Mouse (Mus musculus) left cerebral cortex, postnatal 25 days (tissue): ENCODE data around the gene Htra3. TPM values are rescaled to one million over a fixed set of nuclear protein-coding genes. Genes with fewer than 3 reads are reported as not detected.

Experiments used
- DNase-seq, 2 experiments: peaks; one replicate each; pipeline ENCODE4 v3.0.0; 2022; ENCODE audit warnings: low spot score in 2 of 2, mixed read lengths in 1 of 2
- intact Hi-C: fragments of 180-260 bp; cut with DNase I; formaldehyde crosslinking; loops from one replicate; pipeline ENCODE4 v1.15.1; 2025
- total RNA-seq, 2 experiments: library from RNA; stranded (reverse); gene quantifications; 2 replicates each; pipeline ENCODE4 v1.2.3; 2021

The Htra3 gene
- total RNA-seq, 2 experiments from 2014 or later = 6.4 to 7.4 TPM

DNA sequence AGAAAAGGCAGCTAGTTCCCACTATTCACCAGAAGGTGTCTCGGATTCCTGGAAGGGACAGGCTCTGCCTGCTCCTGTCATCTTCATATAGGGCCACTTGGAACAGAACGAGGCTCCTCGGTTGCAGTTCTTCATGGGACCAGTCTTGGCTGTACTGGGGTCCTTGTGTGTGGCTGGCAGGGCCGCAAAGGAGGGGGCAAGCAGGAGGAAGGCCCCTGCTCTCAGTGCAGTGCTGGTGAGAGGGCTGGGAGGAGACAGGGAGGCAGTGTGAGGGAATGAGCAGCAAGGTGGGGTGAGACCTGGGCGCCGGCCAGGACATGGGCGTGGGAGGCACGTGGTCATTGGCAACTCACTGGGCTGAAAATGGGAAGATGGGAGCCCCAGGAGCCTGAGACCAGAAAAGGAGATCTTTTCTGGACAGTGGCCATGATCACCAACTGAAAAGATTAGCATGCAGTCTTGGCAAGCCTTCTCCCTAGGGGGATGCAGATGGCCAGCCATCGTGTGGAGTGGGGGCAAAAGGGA, 17.5 kb downstream of the Htra3 start:
- no peak for DNase-seq
- intact Hi-C loops = no loop called here

DNA sequence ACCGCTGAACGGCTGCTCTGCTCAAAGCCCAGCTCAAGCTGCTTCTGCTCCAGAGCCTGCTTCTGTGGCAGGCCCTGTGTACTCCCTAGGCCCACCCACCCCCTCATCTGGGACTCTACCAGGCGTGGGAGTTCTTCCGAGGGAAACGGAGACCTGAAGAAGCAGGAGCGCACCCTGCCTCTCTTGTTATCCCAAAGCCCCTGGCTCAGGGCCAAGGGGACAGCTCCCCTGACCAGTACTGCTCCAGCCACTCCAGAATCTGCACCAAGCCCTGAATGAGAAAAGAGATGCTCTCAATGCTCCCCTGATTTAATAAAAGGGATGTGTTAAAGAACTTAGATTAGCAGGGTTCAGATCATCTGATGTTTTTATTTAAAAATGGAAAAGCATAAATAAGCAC, 18.4 kb downstream of the Htra3 start:
- DNase-seq = no peak
- intact Hi-C loops = no loop called here

DNA sequence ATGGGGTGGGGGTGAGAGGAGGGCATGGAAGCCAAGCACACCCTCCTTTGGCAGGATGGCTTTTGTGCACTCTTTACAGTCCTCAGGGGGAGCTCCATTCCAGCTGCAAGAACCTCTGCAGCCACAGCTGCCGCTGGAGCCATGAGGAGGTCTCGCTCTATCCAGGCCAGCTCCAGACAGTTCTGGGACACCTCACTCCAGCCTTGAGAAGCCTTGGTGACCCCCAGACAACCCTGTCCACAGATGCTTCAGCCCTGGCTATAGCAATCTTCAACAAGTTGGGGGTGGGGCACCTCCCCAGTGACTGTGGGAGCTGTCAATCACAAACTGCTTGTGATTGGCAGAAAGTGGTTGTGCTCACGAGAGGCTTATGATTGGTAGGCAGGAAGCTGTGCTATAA, 20.1 kb downstream of the Htra3 start:
- no peak for DNase-seq
- intact Hi-C loops = no loop called here

DNA sequence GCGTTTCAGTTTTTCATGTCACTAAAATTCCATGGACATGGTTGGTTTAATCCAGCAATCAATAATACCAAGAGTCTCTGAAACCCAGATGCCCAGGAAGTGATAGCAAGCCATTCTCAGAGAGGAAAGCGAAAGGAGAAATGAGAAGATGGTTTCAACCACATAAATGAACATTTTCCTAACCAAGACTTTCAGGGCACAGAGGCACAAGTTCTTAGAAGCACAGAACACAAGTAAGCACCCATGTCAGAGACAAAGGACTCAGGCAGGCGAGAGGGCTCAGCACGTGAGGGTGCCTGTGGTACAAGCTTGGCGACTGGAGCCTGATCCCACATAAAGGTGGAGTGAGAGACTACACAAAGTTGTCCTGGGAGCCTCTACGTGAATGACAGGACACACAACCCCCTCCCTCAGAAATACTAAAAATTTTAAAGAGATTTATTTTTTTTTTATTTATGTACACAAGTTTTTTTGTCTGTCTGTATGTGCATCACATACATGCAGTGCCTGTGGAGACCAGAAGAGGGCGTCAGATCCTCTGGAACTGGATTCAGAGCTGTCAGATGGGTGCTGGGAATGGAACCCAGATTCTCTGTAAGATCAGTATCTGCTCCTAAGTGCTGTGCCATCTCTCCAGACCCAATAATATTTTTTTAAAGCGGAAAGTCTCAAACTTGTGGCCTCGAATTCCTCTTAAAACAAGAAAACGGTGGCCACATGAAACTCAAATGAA, 23.7 kb downstream of the Htra3 start:
- no peak for DNase-seq
- intact Hi-C loops = no loop called here

DNA sequence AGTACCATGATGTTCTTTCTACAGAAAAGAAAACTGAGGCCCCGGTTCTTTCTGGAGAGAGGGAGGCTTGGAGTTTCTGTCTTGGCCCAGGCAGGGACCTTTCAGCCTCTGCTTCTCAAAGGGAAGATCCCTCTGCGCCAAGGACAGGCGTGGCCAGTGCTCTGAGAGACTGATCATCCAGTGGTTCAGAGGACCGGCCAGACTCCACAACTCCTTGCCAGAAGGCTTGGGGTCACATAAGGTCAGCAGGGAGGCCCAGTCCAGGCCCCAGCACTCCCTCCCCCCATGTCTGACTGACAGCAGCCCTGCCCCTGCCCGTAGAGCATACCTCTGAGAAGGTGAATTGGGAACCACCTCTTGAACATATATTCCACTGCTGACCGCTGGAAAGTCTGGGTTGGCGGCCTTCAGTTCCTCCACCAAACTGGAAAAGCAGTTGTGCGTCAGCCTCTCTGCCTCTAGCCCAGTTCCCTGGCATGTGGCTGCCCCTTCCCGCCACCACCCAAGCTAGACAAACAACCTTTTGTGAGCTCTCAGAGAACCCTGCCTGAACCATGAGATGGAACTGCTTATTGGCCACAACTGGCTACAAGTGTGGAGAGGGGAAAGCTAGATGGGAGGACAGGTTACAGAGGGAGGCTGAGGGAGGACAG, 25.7 kb downstream of the Htra3 start:
- no peak for DNase-seq
- intact Hi-C loops = no loop called here

DNA sequence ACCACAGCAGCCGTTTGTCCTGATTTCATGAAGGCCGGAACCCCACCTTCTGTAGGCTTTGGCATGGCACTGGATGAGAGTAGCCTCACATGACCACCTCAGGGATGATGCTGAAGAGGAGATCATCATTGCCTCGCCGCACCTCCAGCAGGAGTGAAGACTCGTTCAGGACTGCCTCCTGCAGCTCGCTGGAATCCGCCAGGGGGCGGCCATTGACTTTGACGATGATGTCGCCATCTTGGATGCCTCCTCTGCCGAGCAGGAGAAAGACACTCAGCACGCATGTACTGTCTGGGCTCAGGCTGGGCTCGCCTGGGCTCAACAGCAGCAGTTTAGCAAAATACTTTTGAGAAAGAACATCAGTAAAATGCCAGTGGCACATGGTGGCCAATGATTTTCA, 26.7 kb downstream of the Htra3 start:
- DNase-seq = no peak
- intact Hi-C loops = no loop called here

DNA sequence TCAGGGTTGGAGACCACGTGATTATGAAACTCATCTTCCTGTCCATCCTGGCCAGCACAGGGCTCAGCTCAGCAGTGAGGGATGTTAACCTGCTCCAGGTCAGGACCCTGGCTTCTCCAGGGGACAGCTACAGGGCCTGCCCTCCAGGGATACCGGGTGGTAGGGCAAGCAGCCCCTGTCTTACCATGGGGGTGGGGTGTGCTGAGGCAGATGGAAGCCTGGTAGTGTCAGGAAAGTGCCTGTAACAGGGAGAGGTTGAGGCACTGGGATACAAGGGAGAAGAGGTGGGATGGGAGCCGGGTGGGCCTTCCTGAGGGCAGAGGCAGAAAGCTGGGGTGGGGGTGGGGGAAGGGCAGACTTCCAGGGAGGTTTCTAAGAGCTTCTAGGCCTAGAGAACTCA, 27.3 kb downstream of the Htra3 start:
- intact Hi-C loops = no loop called here
- no peak for DNase-seq

DNA sequence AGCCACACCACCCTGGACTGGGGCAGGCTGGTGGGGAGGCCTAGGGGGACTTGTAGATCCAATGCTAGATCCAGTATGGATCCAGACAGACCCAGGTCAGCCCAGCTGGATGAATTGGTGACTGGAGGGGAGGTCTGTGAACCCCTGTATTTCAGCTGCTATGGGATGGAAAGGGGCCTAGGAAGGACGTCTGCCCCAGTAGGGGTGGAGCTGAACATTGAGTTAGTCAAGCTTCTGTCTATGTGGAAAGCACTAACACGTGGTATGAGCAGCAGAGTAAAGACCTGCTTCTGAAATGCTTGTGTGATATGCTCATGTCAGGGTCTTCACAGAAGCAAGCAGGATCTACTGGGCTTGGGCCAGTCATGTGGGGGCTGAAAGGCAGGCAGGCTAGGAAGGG, 31.4 kb downstream of the Htra3 start:
- intact Hi-C loops = no loop called here
- no peak for DNase-seq

DNA sequence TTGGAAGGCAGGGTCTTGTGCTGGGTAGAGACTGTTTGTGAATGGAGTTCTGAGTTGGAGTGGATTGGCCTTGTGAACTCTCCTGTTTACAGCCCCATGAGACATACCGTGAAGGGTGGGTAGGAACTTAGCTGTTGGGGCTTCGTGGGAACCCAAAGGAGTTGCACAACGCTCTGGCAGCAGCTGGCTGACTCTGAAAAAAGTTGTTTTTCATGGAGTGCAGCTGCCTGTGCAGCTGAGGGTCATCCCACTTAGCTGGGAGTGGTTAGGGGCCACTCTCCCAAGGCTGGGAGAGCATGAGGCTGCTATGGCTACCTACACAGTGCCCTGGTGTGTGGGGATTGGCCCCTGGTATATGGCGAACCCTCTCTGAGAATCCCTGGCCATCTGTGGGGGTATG, 32.0 kb downstream of the Htra3 start:
- DNase-seq = no peak
- intact Hi-C loops = no loop called here

DNA sequence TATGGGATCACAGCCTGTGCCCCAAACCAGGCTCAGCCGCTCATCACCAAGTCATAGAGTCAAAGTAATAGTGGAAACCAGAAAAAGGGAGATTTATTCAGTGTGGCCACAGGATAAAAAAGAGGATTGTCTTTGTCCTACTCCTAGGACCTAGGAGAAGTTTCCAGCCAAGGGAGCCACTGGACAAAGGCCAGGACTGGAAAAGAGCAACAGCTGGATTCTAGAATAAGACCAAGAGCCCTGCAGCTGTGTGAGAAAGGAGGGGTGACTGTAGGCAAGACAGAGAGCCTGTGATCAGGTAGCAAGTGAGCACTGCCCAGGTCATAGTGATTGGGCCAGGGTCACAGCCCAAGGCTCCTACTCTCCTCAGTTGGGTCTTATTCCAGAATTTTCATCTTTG, 32.7 kb downstream of the Htra3 start:
- intact Hi-C loops = no loop called here

DNA sequence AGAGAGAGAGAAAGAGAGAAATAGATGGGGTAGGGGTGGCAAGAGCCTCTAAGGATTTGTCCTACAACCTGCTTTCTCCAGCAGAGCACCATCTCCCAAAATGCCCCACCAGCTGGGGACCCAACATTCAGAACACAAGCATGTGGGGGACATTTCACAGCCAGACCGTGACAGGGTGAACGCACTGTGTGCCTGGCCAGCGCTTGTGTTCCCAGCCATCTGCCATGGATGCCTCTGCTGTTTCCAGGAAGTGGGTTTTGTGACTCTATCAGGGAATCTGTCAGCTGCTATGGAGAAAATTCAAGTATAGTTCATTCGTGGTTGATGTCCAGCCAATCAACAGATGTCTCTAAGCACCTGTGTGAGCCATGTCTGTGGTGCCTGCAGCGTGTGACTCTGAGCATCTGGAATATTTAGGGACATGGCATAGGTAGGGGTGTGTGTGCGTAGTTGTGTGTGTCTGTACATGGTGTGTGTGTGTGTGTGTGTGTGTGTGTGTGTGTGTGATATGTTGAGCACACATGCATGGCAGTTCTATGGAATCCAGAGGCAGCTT, 33.6 kb downstream of the Htra3 start:
- intact Hi-C loops = no loop called here
- no peak for DNase-seq

More for the DNA sequence above, 32.7 kb downstream of the Htra3 start:
- DNase-seq = no peak

DNA sequence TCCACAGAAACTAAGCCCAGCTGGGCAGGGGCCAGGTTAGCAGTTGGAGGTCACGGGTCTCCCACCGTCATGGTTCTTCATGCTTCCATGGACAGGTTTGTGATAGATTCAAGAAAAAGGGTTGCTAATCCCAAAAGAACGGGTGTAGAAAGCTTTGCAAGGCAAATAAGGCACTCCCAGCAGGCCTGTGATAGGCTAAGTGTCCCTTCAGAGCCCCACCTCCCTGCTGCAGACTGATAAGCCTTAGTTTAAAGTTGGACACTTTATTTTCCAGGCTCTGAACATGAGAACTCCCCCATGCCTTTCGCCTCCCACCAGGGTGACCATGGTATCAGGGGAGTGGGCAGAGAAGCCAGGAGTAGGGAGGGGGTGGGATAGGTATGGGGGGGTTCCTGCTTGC, 35.5 kb downstream of the Htra3 start:
- DNase-seq = no peak
- intact Hi-C loops = no loop called here

DNA sequence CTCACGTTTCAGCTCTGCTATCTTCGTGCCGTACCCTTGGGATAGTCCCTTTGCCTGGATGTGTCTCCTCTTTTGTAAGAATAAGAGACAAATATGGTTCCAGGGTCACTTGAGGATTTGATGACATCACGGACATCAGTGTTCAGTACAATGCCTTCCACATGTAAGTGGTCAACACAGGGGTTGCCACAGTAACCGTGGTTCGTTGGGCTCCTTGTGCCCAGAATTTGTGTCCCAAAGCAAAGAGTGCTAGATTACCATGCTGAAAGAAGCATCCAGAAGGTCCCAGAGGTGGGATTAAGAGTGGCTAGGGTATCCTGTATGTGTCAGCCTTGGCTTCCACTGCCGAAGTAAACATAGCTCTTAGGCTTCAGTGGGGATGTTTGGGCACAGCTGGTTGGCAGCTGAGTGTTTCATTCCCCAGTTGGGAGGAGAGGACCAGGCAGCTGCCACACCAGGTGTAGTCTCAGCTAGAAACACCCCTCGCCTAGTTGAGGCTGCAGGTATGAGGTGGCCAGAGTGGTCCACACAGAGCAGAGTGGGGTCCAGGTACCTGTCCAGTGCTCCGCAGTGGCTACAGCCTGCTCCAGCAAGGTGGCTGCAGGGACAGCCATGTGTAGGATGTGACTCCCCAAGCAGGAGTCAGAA, 36.1 kb downstream of the Htra3 start:
- intact Hi-C loops = no loop called here
- no peak for DNase-seq

DNA sequence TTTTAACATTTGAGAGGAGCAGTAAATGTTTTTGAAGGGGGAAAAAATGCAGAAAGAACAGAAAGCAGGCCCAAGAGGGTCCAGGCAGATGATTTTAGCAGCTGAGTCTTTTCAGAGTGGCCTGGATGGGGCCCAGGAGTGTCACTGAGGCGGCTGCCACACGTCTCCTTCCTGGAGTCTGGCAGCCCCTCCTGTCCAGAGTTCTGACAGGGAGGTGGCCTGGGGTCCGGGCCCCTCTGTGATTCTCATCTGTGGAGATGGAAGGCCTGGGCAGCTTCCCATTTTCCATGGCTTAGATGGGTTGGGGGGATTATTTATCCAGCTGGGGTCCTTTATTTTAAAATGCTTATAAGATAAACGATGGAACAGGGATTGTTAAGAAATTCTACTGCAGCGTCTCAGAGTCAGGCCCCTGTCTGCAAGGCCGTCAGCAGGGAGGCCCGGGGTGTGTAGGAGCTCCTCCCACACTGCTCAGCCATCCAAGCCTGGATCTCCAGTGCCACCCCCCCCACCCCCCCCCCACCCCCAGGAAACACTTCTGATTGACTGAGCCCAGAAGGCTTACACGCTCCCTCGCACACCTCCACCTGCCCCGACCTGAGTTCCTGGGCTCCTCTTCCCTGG, 37.5 kb downstream of the Htra3 start:
- intact Hi-C loops = no loop called here
- DNase-seq = no peak

DNA sequence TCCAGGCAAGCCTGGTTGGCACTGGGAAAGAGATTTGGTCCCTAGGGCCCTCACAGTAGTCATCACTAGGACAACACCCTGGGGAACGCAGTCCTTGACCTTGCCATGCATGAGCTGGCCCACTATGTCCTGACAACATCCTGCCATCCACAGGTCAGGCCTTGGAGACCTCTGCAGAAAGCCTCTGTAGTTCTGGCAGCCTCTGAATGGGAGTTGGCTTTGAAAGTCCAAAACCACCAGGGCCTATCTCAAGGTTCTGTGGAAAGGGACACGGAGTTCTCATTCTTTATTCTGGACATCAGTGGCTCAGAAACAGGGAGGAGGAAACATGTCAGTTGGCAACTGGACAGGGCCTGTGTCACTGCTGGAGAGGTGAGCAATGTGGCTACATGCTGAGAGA, 43.6 kb downstream of the Htra3 start:
- no peak for DNase-seq
- intact Hi-C loops = no loop called here

DNA sequence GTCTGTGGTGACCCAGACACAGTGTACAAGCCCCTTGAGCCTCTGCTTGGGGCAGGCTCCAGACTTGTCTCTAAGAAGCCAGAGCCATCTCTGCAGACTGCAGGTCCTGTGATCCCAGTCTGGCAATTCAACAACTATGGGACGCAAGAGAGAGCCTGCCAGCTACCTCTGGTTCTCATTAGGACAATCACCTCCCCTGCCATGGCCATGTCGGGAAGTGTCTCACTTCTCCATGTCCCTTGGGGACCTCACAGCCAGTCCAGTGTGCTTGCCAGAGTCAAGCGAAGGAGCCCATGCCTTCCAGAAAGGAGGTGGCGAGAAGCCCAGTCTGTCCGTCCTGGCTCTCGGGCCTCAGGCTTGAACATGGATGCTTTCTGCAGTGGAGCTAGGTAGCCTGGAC, 46.7 kb downstream of the Htra3 start:
- no peak for DNase-seq
- intact Hi-C loops = no loop called here

DNA sequence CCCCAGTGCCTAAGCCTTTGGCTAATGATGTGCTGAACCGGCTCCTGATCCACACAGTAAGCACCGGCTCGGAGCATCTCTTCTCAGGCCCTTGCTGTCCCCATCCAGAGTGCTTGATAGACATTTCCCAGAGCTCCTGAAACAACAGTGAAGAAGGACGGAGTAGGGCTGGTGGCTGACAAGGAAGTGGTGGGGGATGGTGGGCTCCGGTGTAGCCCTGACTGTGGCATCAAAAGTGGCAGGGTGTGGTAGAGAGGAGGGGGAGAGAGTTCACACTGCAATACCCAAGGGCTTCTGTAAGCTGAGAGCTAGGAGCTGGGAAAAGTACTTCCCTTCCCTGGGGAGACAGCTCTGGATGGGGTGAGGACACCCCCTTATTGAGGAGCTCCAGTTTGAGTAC, 47.8 kb downstream of the Htra3 start:
- no peak for DNase-seq
- intact Hi-C loops = no loop called here

DNA sequence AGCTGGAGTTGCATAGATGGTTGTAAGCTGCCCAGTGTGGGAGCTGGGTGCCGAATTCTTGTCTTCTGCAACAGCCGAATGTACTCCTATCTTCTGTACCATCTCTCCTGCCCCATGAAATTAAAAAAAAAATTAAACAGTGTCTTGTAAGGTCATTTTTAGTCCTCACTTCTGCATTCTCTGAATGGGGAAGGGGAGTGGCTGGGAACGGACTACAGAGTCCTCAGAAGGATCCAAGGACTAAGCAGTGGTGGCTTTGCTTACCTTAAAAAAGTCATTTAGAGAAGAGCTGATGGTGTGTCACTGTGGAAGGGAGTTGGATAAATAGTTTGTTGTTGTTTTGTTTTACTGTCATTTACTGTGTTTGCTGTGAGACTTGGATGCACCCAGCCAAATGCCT, 48.4 kb downstream of the Htra3 start:
- intact Hi-C loops = no loop called here
- no peak for DNase-seq

DNA sequence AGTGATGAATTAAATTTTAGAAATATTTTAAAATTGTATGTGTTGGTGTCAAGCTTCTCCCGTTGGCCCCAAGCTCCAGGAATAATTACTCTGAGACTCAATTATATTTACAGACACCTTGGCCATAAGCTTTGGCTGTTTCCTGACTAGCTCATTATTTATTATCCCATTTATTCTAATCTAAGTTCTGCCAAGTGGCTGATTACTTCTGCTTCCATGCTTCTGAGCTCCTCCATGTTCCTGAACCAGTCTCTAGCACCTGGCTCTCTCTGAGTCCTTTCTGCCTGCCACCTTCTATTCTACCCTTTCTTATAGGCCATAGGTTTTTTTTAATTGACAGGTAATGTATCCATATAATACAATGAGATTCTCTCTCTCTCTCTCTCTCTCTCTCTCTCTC, 48.9 kb downstream of the Htra3 start:
- no peak for DNase-seq
- intact Hi-C loops = no loop called here

DNA sequence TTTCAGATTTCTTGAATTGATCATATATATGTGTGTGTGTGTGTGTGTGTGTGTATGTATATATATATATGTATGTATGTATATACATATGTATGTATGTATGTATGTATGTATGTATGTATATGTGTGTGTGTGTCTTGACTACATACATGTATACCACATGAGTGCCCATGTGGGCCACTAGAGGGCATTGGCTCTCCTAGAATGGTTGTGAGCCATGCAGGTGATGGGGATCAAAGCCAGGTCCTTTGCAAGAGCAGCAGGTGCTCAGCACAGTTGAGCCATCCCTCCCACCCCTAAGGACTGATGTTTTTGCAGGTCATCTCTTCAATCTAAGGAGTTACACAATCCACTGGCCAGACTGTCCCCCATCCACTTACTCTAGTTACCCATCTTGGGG, 50.2 kb downstream of the Htra3 start:
- intact Hi-C loops = no loop called here
- no peak for DNase-seq
